Mouse (Mus musculus): ENCODE data around the gene Gm12185.
"Not testable (repeated sequence)": the region's sequence is repeated elsewhere in the genome, so short reads cannot be mapped to it uniquely, and the experiment has no call there.

Gene Gm12185

DNA sequence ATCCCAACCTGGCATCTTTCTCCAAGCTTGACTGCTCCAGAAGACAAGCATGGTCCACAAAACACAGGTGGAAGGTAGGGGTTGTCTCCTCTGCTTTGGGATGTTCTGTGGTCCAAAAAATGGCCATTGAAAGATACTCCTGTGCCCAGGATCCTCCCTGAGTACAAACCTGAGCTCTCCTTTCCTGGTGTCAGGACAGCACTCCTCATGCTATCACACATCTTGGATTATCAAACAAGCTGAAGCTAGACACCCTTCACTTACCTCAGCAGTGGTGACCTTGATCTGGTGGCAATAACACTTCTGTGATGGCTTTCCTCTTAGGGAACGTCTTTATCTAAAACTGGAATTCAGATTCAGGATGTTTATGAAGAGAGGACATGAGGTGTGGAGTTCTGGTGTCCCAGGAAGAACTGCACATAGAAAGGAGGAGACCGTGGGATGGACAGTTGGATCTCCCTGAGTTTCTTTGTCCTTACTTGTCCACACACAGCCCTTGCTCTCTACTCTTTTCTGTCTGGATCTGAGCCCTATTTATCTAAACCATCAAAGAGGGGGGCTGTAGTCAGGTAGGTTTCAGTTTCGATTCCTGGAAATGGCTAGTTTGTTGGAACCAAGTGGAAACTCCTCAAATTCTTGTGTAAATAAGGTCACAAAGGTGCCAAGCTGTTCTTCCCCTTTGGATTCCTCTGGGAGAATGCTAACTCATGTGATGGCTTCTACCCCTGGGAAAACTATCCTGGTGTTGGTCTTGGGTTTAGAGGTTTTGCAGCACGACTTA is at the start of gene Gm12185:
Gm12185 (minus strand) TSS at position 487 of the 781 bp plus-strand sequence.
- DNase-seq: not testable (repeated sequence)

GRCm38 (mm10) chr11:49012074-49012473 is 20.0 kb upstream of the Gm12185 start:
- DNase-seq: not testable (repeated sequence)

DNA sequence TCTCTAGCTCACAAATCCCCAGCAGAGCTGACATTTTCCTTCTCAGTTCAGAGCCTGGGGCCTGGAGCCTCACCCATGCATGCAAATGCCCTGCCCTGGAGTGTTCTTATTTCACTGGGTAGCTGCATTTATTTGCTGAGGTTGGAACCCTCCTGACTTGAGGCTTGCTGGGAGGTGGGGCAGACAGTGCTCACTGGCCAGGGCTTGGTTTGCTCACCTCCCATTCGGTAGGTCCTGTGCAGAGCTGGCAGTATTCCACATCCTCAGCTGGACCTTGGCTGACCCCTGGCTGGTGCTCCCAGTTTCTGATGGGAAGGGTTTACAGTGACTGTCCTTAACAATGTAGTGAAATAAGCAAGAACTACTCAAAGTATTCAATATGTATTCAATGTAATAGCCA is 14.8 kb upstream of the Gm12185 start:
- DNase-seq: not testable (repeated sequence)

DNA sequence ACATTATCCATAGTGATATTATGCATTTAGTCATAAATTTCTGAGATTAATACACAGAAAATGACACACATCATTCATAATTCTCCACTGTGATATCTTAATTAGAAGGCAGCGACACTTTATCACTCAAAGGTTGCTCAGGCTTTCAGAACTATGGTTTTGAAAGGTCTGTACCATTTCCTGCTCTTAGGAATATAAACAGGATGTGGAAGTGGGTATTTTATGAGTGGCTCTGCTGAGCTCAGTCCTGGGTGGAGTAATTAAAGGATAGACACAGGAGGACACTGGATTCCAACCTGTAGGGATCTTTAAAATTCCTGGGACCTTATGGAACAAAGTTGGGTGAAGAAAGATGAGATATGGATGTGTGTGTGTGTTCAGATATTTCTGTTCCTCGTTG is 14.3 kb upstream of the Gm12185 start:
- DNase-seq: not testable (repeated sequence)

DNA sequence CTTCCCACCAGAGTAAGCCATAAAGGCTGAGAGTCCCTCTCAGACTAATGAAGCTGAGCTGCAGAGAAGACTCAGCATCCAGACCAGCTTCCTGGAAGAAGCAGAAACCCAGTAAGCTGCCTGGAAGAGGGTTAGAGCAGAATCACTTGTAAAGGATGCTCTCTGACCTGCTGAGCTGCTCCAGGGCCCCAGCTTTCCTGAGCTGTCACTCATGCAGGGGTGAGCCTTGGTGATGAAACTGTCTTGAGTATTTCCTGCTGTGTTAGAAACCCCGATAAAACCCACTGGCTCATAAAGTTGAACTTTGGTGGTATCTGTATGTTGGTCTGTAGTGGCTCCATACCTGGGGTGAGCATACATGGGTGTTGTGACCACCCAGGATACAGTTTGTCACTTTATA is 8.4 kb upstream of the Gm12185 start:
- DNase-seq: not testable (repeated sequence)

GRCm38 (mm10) chr11:48994018-48994417 is 2.0 kb upstream of the Gm12185 start, which contains the start of gene Tgtp1:
Gene Tgtp1 (minus strand): TSS chr11:48994172.
- DNase-seq: peak in 1 of 2 experiments; percentile 6

GRCm38 (mm10) chr11:48993296-48993695 is 1.3 kb upstream of the Gm12185 start:
- not testable (repeated sequence) for DNase-seq

DNA sequence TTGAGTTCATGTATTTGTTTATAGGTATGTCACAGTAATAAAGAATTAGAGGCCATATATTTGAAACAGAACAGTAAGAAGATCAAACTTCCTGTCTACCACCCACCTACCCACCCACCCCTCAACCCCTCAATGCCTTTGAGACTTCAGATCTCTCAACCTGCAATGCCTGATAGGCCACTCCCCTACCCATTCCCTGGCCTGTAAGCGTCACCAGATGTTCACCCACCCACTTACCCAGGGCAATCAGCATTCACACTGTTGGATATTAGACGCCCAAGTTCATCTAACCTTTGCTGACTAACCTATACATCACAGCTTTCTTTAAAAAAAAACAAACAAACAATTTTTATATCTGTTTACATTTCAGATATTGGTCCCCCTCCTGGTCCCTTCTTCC is 2.0 kb downstream of the Gm12185 start:
- DNase-seq: not testable (repeated sequence)

DNA sequence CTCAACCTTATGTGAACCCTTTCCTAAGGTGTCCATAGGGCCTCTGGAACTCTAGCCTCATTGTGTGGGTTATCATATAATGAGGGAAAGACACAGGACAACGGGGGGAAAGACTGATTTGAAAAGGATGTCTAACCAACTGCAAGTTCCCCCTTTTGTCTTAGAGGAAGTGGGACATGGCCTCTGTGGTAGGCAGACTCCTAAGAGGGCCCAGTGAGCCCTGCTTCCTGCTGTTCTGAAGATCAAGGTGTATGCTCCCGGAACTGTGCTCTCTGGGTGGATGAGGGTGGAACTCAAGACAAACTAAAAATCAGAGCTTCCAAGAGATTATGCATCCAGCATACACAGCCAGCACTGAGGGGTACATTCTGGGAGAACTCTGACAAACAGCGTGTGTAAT is 3.8 kb downstream of the Gm12185 start:
- not testable (repeated sequence) for DNase-seq

DNA sequence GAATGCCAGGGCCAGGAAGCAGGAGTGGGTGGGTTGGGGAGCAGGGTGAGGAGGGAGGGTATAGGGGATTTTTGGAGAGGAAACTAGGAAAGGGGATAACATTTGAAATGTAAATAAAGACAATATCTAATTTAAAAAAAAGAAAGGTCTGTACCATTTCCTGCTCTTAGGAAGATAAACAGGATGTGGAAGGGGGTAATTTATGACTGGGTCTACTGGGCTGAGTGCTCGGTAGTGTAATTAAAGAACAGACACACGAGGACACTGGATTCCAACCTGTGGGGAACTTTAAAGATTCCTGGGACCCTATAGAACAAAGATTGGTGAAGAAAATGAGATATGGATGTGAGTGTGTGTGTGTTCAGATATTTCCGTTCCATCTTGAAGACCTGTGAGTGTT is 9.2 kb downstream of the Gm12185 start:
- not testable (repeated sequence) for DNase-seq

DNA sequence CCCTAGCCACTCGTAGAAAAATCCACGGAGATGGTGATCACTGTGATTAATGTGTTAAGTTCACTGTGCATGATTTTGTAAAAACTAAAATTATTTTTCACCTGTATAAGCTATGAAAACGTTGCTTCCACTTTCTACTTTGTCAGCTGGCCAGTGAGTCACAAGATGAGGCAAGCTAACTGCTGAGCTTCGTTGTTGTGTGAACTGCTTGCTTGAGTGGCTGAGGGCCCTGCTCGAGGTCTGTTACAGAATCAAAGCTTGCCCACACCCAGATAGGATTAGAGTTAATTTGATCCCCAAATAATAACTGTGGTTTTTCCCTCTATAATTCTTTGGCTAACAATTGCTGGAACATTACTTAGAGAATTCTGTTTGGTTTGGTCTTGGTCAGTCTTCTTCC is 12.0 kb downstream of the Gm12185 start:
- DNase-seq: not testable (repeated sequence)

DNA sequence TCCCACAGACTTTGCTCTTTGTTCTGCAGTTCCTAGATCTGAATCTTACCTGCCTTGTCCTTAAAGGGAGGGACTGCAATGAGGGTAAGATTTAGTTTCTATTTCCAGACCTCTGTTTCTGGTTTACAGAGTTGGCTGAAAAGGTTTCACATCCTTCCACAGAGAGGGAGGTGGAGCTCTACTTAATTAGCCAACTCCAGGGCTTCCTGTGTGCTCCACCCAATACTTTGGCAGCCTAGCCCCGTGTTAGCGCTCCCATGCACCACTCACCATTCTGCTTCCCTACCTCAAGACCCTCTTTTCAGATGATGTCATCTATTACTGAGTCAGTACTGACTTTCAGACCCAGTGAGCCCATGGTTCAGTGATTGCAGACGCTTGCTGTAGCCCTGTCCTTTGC is 12.8 kb downstream of the Gm12185 start, which contains the start of gene 9930111J21Rik1:
9930111J21Rik1 (minus strand) TSS at position 148 of the 400 bp plus-strand sequence.
- DNase-seq: not testable (repeated sequence)

- not testable (repeated sequence) for DNase-seq
Measured at GRCm38 (mm10) chr11:48978240-48978939, 13.6 kb downstream of the Gm12185 start, which contains the start of gene Olfr56. Gene Olfr56 (plus strand): TSS chr11:48978889.

DNA sequence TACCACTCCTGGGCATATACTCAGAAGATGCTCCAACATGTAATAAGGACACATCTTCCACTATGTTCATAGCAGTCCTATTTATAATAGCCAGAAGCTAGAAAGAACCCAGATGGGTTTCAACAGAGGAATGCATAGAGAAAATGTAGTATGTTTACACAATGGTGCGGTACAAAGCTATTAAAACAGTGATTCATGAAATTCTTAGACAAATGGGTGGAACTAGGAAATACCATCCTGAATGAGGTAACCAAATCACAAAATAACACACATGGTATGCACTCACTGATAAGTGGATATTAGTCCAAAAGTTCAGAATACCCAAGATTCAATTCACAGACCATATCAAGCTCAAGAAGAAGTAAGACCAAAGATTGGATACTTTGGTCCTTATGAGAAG is 17.3 kb downstream of the Gm12185 start:
- DNase-seq: not testable (repeated sequence)

- DNase-seq: not testable (repeated sequence)
Measured at GRCm38 (mm10) chr11:48946090-48946489, 45.9 kb downstream of the Gm12185 start, which contains the start of gene Psme2b. Gene Psme2b (minus strand): TSS chr11:48946190.

GRCm38 (mm10) chr11:48939286-48939685 is 52.7 kb downstream of the Gm12185 start:
- DNase-seq: not testable (repeated sequence)

DNA sequence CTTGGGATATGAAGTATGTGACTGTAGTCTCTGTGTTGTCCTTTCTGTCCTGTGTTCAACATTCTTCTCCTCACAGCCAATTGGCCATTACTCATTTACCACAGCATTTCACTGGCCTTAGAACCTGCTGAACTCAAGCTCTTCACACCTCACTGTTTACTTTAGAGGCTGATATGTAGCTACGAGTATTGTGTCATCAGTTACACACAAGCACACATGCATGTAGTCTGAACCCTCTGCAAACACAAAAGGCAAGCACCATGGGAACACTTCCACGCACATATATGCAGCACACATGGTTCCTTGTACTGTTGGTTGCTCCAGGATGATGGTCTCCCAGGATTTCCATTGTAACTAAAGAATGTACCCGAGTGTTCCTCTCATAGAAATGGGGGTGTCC is 56.7 kb downstream of the Gm12185 start:
- not testable (repeated sequence) for DNase-seq

DNA sequence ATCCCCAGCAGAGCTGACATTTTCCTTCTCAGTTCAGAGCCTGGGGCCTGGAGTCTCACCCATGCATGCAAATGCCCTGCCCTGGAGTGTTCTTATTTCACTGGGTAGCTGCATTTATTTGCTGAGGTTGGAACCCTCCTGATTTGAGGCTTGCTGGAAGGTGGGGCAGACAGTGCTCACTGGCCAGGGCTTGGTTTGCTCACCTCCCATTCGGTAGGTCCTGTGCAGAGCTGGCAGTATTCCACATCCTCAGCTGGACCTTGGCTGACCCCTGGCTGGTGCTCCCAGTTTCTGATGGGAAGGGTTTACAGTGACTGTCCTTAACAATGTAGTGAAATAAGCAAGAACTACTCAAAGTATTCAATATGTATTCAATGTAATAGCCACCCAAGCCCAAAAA is 58.1 kb downstream of the Gm12185 start:
- DNase-seq: not testable (repeated sequence)

DNA sequence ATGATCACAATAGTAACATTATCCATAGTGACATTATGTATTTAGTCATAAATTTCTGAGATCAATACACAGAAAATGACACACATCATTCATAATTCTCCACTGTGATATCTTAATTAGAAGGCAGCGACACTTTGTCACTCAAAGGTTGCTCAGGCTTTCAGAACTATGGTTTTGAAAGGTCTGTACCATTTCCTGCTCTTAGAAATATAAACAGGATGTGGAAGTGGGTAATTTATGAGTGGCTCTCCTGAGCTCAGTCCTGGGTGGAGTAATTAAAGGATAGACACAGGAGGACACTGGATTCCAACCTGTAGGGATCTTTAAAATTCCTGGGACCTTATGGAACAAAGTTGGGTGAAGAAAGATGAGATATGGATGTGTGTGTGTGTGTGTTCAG is 58.6 kb downstream of the Gm12185 start:
- DNase-seq: not testable (repeated sequence)

GRCm38 (mm10) chr11:48928068-48928467 is 64.0 kb downstream of the Gm12185 start:
- not testable (repeated sequence) for DNase-seq

DNA sequence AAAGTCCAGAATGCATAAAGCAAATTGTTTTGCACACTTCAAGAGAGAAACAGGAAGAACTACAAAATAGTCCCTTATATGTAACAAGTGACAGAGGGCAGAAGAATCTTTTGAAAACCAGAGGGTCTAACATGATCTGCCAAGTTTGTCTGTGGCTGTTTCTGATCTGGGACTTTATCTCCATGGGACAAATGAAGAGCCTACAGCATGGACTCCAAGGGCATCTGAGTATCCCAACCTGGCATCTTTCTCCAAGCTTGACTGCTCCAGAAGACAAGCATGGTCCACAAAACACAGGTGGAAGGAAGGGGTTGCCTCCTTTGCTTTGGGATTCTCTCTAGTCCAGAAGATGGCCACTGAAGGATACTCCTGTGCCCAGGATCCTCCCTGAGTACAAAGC is 65.6 kb downstream of the Gm12185 start:
- DNase-seq: not testable (repeated sequence)

DNA sequence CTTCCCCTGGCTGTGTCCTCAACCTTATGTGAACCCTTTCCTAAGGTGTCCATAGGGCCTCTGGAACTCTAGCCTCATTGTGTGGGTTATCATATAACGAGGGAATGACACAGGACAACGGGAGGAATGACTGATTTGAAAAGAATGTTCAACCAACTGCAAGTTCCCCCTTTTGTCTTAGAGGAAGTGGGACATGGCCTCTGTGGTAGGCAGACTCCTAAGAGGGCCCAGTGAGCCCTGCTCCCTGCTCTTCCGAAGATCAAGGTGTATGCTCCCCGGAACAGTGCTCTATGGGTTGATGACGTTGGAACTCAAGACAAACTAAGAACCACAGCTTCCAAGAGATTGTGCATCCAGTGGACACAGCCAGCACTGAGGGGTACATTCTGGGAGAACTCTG is 68.2 kb downstream of the Gm12185 start:
- not testable (repeated sequence) for DNase-seq

GRCm38 (mm10) chr11:48918380-48918779 is 73.6 kb downstream of the Gm12185 start:
- DNase-seq: no peak

All from kidney, postnatal 4 days (tissue).